Mouse (Mus musculus) c-Kit-positive CD71-positive TER-119-negative erythroid progenitor cells, embryonic 14.5 days (primary cell): ENCODE results near the gene Ltbr.
"Not testable (repeated sequence)": the region's sequence is repeated elsewhere in the genome, so short reads cannot be mapped to it uniquely, and the experiment has no call there.

ENCODE experiments used
- DNase-seq: peaks from one replicate; pipeline ENCODE4 v3.0.0-alpha.2; 2013; ENCODE audit warnings: low read depth

Gene Ltbr

DNA sequence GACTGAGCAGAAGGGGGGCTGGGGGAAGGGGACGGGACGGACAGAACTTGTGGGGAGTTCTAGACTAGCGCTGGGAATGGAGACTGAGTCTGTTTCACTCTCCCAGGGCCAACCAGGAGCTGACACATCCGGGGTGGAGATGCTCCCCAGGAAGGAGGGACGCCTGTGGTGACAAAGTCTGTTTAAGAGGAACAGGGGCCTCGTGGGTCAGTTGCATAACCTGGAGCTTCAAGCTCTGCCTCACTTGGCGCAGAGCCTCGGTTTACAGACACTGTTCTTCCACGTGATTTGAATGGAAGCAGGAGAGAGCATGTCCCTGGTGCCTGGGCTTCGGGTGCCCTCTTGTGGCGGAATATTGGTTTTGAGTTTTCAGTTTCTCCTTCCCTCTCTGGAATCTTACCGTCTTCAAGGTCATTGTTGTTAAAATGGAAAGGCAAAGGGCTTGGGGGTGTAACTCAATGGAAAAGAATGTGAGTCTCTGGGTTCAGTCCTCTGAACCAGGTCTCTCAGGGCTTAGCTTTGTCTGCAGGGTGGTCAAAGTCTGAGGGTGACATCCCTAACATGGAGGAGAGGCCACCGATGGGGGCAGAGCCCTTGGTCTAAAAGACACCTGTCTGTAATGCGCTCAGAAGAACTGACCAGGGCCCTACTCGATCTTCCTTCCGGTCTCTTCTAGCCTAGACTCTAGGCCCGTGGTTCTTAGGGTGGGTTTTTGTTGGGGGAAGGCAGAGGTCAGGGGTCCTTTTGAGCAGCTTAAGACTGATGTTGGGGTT is 42.0 kb downstream of the Ltbr start:
- peak; percentile 75 for DNase-seq

DNA sequence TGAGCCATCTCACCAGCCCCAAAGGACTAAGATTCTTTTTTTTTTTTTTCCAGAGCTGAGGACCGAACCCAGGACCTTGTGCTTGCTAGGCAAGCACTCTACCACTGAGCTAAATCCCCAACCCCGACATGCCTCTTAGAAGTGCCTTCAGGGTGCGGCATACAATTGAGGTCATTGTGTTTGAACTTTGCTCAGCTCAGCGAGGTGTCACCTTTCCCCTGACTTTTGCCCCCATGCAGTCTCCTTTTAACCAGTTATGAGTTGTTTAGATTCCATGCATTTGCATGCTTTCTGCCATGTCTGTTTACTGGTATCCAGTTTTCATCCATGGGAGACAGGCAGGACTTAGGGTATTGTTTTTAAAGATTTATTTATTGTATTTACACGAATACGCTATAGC is 44.9 kb downstream of the Ltbr start:
- DNase-seq, result no peak

DNA sequence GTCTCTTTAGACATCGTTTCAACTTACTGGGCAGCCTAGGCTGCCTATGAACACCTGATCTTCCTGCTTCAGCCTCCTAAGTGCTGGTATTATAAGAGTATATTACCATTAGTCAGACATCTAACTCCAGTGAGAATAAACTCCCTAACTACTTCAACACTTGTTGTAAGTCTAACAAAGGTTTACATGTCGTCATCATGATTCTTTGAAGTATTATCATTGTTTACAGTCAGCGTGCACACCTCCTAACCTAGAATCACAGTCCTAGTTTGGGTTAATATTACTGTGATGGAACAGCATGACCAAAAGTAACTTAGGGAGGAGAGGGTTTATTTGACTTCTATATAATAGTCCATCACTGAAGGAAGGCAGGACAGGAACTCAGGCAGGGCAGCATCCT is 46.2 kb downstream of the Ltbr start:
- no peak for DNase-seq

DNA sequence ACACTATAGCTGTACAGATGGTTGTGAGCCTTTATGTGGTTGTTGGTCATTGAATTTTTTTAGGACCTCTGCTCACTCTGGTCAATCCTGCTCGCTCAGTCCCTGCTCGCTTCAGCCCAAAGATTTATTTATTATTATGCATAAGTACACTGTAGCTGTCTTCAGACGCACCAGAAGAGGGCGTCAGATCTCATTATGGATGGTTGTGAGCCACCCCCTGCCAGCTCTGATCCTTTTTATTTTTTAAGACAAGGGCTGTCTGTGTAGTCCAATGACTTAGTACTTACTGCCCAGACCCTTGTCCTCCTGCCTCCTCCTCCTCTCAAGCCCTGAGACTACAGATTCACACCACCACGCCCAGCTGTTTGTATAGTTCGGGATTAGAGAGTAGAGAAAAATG is 47.1 kb downstream of the Ltbr start:
- not testable (repeated sequence) for DNase-seq

DNA sequence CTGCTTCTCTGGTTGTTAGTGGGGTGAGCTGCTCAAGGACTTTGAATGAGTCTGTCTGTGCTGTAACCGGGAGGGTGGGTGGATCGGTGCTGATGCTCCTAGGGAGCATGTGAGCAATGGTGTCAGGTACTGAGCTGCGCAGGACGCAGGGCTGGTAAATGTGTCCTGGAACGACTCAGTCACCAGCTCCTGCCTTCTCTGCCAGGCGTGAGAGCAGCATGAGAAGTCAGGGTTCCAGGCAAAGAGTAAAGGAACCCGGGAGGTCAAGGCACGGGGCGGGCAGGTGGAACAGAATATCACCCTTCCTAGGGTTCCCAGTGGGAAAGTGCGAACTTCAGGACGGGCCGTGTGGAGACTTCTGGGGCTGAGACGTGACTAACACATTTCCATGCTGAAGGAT is 47.6 kb downstream of the Ltbr start:
- DNase-seq, result no peak

DNA sequence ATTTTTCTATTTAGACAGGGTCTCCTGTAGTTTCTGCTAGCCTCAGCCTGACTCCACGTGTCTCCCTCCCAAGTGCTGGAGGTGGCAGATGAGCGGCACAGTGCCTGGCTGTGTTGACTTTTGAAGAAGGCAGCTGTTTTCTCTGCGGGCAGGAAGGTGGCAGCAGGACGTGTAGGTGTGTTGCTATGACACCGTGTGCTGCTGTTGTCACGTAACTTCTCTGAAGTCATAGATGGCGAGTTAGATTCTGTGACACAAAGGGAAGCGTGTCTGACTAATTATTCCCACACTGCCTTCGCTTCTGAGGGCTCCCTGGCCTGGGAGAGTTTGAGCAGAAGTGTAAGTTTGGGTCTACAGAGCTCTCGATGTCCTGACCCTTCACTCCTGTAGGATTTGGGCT is 48.4 kb downstream of the Ltbr start:
- no peak for DNase-seq

DNA sequence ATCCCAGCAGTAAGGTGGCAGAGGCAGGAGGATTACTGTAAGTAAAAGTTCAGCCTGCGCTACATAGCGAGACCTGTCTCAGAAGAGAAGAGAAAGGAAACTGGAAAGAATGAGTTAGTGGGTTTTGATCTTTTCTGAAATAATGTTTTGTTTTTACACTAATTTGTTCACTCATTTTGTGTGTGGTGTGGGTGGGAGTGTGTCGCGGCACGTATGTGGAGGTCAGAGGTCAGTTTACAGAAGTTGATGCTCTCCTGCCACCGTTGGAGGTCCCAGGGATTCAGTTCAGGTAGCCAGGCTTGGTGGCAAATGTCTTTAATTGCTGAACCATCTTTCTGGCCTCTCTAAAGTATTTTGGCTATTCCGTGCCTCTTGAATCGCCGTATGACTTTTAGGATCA is 49.5 kb downstream of the Ltbr start:
- DNase-seq, result no peak

DNA sequence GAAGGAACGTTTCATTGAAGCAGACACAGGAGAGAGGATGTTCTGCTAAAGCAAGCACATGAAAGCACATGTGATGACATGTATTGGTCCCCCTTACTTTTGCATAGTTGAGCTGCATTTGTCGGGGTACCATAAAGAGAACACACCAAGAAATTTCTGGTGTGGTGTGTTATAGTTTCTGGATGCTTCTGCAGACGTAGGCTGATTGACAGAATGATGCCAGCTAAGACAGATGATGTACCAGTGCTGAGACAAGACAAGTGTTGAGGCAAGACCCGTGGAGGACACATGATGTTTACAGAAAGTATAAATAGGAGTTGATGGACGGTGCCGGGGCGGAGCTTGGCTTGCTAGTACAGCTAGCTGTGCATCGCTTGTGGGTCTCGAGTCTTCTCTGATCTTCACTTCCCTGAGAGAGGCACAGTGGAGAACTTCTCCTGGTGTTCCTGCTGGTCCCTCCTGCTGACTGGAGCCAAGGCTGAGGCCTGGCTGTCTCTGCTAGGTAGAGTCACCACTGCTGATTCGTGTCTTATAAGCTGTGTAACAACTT is 53.6 kb downstream of the Ltbr start:
- no peak for DNase-seq
